Mouse (Mus musculus) embryonic fibroblast, embryonic 13.5 days (primary cell): ENCODE data around the gene Prrc2c.

ENCODE experiments used
- CTCF ChIP-seq: IDR thresholded peaks from 2 replicates; pipeline ENCODE4 v1.5.1; 2011; ENCODE audit warnings: mild to moderate bottlenecking, control low read depth, low read length, moderate library complexity, borderline replicate concordance; ENCODE audit not compliant: insufficient read depth
- POLR2A ChIP-seq: IDR thresholded peaks from 2 replicates; pipeline ENCODE4 v1.6.1; 2011; ENCODE audit warnings: low read depth, mild to moderate bottlenecking, control low read depth, low read length, moderate library complexity

DNA sequence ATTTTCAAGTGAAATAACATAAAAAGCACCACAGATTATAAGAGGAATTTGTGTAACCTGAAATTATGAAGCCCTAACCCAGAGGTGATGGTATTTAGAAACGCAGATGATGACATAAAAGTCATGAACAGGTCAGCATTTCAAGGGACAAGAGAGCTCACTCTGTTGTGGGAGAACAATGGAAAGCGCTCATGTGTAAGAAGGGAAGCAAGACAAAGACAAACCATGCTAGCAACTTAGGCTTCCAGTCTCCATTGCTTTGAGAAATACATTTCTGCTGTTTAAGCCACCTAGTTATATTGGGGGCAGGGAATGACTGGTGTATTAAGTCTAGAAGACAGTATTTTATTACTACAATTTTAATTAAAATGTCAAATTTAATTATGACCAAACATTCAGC is 10.9 kb downstream of the Prrc2c start:
- TF ChIP-seq CTCF (no peak), POLR2A (no peak)
